Mouse (Mus musculus) kidney, embryonic 14.5 days (tissue): ENCODE measurements around the gene Rab12. TPM values are rescaled to one million over a fixed set of nuclear protein-coding genes. Genes with fewer than 3 reads are reported as not detected.

Experiments
- ATAC-seq: fragments of 200-750 bp; cut with Nextera tagmentation; 2 replicates; pipeline ENCODE4 v1.8.0; 2017; ENCODE audit warnings: moderate number of reproducible peaks, mild to moderate bottlenecking, moderate TSS enrichment, moderate library complexity; ENCODE audit not compliant: low FRiP score, low TSS enrichment
- H3K27ac ChIP-seq: fragments of 300-500 bp; sonication (generic); 2 replicates; pipeline ENCODE4 v1.5.1; 2014; ENCODE audit warnings: low read depth, mild to moderate bottlenecking, low read length, moderate library complexity, mixed read lengths
- H3K27me3 ChIP-seq: fragments of 300-500 bp; sonication (generic); 2 replicates; pipeline ENCODE4 v1.6.1; 2014; ENCODE audit warnings: mild to moderate bottlenecking, low read length; ENCODE audit not compliant: control insufficient read depth, insufficient read depth
- H3K36me3 ChIP-seq: fragments of 300-500 bp; sonication (generic); 2 replicates; pipeline ENCODE4 v1.6.1; 2014; ENCODE audit warnings: low read length, mixed read lengths; ENCODE audit not compliant: control insufficient read depth, insufficient read depth
- H3K4me1 ChIP-seq: fragments of 300-500 bp; sonication (generic); 2 replicates; pipeline ENCODE4 v1.6.1; 2014; ENCODE audit warnings: low read length, mixed read lengths; ENCODE audit not compliant: control insufficient read depth, insufficient read depth
- H3K4me2 ChIP-seq: fragments of 300-500 bp; sonication (generic); replicated peaks from 2 replicates; pipeline ENCODE4 v1.6.1; 2014; ENCODE audit warnings: low read depth, mild to moderate bottlenecking, low read length
- H3K4me3 ChIP-seq: fragments of 300-500 bp; sonication (generic); 2 replicates; pipeline ENCODE4 v1.5.1; 2014; ENCODE audit warnings: mild to moderate bottlenecking, low read length
- H3K9ac ChIP-seq: fragments of 300-500 bp; sonication (generic); 2 replicates; pipeline ENCODE4 v1.6.1; 2014; ENCODE audit warnings: low read depth, mild to moderate bottlenecking, low read length, moderate library complexity
- H3K9me3 ChIP-seq: fragments of 300-500 bp; sonication (generic); 2 replicates; pipeline ENCODE4 v1.6.1; 2016; ENCODE audit warnings: low read length; ENCODE audit not compliant: control insufficient read depth
- WGBS: fragments of 180-500 bp; shearing (Covaris S2); extraction: QIAGEN DNeasy Blood & Tissue Kit; methylation state at CpG from one replicate; pipeline ENCODE4 v1.1.7; 2014; 5-methylcytosine and 5-hydroxymethylcytosine counted together
- polyA plus RNA-seq: library from polyadenylated mRNA; unstranded; fragments of >200 nt; fragmentation: Nextera tagmentation; extraction: Ambion mirVana; gene quantifications from 2 replicates; pipeline ENCODE4 v1.2.1, GENCODE M21; 2014

Rab12 gene
- polyA plus RNA-seq, 1 experiment from 2014 or later, result 55.2 TPM

- no peaks in the 10 kb centered on the region for H3K9me3 ChIP-seq
- no peak for ATAC-seq
- H3K27ac ChIP-seq, result no peak overlapping the region
- H3K27me3 ChIP-seq, result no peaks in the 10 kb centered on the region
- H3K4me3 ChIP-seq, result no peak overlapping the region
- H3K36me3 ChIP-seq, result no peaks in the 10 kb centered on the region
- whole genome bisulfite sequencing, result 74% methylated on average over 4 of the region's 4 CpGs
- H3K4me2 ChIP-seq, result no peak overlapping the region
- H3K4me1 ChIP-seq, result no peaks in the 10 kb centered on the region
- H3K9ac ChIP-seq, result no peak overlapping the region
These were observed 48.3 kb downstream of the Rab12 start for GRCm38 (mm10) chr17:66471252-66471651.

GRCm38 (mm10) chr17:66470020-66470419, 49.5 kb downstream of the Rab12 start:
- no peak overlapping the region for H3K4me3 ChIP-seq
- no peaks in the 10 kb centered on the region for H3K27me3 ChIP-seq
- no peak overlapping the region for H3K4me2 ChIP-seq
- ATAC-seq, result no peak
- no peak overlapping the region for H3K9ac ChIP-seq
- no peak overlapping the region for H3K27ac ChIP-seq
- H3K36me3 ChIP-seq, result no peaks in the 10 kb centered on the region
- H3K4me1 ChIP-seq, result no peaks in the 10 kb centered on the region
- 33% methylated on average over 8 of the region's 8 CpGs for WGBS
- H3K9me3 ChIP-seq, result no peaks in the 10 kb centered on the region

- no peak overlapping the region for H3K4me2 ChIP-seq
- WGBS, result 95% methylated on average over 1 of the region's 1 CpGs
- no peaks in the 10 kb centered on the region for H3K9me3 ChIP-seq
- no peak overlapping the region for H3K9ac ChIP-seq
- H3K4me3 ChIP-seq, result no peak overlapping the region
- H3K36me3 ChIP-seq, result no peaks in the 10 kb centered on the region
- H3K27me3 ChIP-seq, result no peaks in the 10 kb centered on the region
- no peak overlapping the region for H3K27ac ChIP-seq
- no peaks in the 10 kb centered on the region for H3K4me1 ChIP-seq
- no peak for ATAC-seq
These were observed 62.3 kb downstream of the Rab12 start for GRCm38 (mm10) chr17:66457278-66457677.

- Histone ChIP-seq H3K4me1 (peaks cover 22% of the 10 kb centered on the region; the same call in 1 of the 2 replicates), H3K27ac (no peak overlapping the region), H3K9ac (no peak overlapping the region), H3K36me3 (no peaks in the 10 kb centered on the region), H3K4me2 (peak overlapping the region; percentile 99; the same call in 1 of the 2 replicates), H3K4me3 (no peak overlapping the region), H3K27me3 (peaks cover 4% of the 10 kb centered on the region; the same call in 1 of the 2 replicates), H3K9me3 (no peaks in the 10 kb centered on the region)
- no peak for ATAC-seq
- 1% methylated on average over 11 of the region's 11 CpGs for WGBS
These were observed 68.4 kb downstream of the Rab12 start for GRCm38 (mm10) chr17:66451143-66451542.

- 2% methylated on average over 18 of the region's 18 CpGs for WGBS
- no peak overlapping the region for H3K9ac ChIP-seq
- H3K4me3 ChIP-seq, result peak overlapping the region; percentile 74
- H3K27me3 ChIP-seq, result peaks cover 4% of the 10 kb centered on the region; the same call in 1 of the 2 replicates
- H3K9me3 ChIP-seq, result no peaks in the 10 kb centered on the region
- H3K4me1 ChIP-seq, result peaks cover 25% of the 10 kb centered on the region; the same call in 1 of the 2 replicates
- ATAC-seq, result no peak
- no peak overlapping the region for H3K27ac ChIP-seq
- no peaks in the 10 kb centered on the region for H3K36me3 ChIP-seq
- H3K4me2 ChIP-seq, result peak overlapping the region; percentile 99
These were observed 68.9 kb downstream of the Rab12 start for GRCm38 (mm10) chr17:66450526-66451070.

GRCm38 (mm10) chr17:66449460-66450341, 69.8 kb downstream of the Rab12 start, which contains the start of gene Mtcl1:
Gene Mtcl1, minus strand, starts transcription at chr17:66449750.
- Histone ChIP-seq H3K4me3 (peak within 1 kb of the TSS; percentile 74), H3K9ac (peak within 1 kb of the TSS; percentile 82), H3K4me2 (peak within 1 kb of the TSS; percentile 99), H3K36me3 (no peaks in the 10 kb centered on the region), H3K27ac (peak within 1 kb of the TSS; percentile 74; the same call in 1 of the 2 replicates), H3K4me1 (peaks cover 25% of the 10 kb centered on the region; the same call in 1 of the 2 replicates), H3K27me3 (peaks cover 4% of the 10 kb centered on the region; the same call in 1 of the 2 replicates), H3K9me3 (no peaks in the 10 kb centered on the region)
- peak; percentile 68 for ATAC-seq
- WGBS, result under 1% methylated on average over 68 of the region's 76 CpGs

- H3K9ac ChIP-seq, result peak overlapping the region; percentile 82
- peaks cover 4% of the 10 kb centered on the region; the same call in 1 of the 2 replicates for H3K27me3 ChIP-seq
- H3K4me3 ChIP-seq, result peak overlapping the region; percentile 74
- WGBS, result under 1% methylated on average over 108 of the region's 136 CpGs
- ATAC-seq, result peak; percentile 34
- no peaks in the 10 kb centered on the region for H3K9me3 ChIP-seq
- peak overlapping the region; percentile 99 for H3K4me2 ChIP-seq
- no peaks in the 10 kb centered on the region for H3K36me3 ChIP-seq
- H3K27ac ChIP-seq, result peak overlapping the region; percentile 74; the same call in 1 of the 2 replicates
- peaks cover 25% of the 10 kb centered on the region; the same call in 1 of the 2 replicates for H3K4me1 ChIP-seq
These were observed 70.8 kb downstream of the Rab12 start for GRCm38 (mm10) chr17:66448421-66449405.

- ATAC-seq, result no peak
- H3K4me3 ChIP-seq, result peak overlapping the region; percentile 74
- no peak overlapping the region for H3K27ac ChIP-seq
- peaks cover 25% of the 10 kb centered on the region; the same call in 1 of the 2 replicates for H3K4me1 ChIP-seq
- H3K27me3 ChIP-seq, result peaks cover 4% of the 10 kb centered on the region; the same call in 1 of the 2 replicates
- H3K36me3 ChIP-seq, result no peaks in the 10 kb centered on the region
- peak overlapping the region; percentile 99 for H3K4me2 ChIP-seq
- WGBS, result 1% methylated on average over 13 of the region's 13 CpGs
- H3K9ac ChIP-seq, result peak overlapping the region; percentile 82
- H3K9me3 ChIP-seq, result no peaks in the 10 kb centered on the region
These were observed 71.6 kb downstream of the Rab12 start for GRCm38 (mm10) chr17:66447978-66448377.
